Mouse (Mus musculus) MEL (cell line): ENCODE results near the gene Pik3c2b.

ENCODE experiments used
- EP300 ChIP-seq, 2 experiments: IDR thresholded peaks; 2 replicates each; pipeline ENCODE4 v1.6.1; 2011; ENCODE audit warnings: improper control_type of control experiment in 2 of 2, low read length in 2 of 2, low read depth in 1 of 2, mild to moderate bottlenecking in 1 of 2
- GATA1 ChIP-seq: IDR thresholded peaks from 2 replicates; pipeline ENCODE4 v1.6.1; 2011; ENCODE audit warnings: low read depth, low read length, improper control_type of control experiment
- MAFK ChIP-seq: IDR thresholded peaks from 2 replicates; pipeline ENCODE4 v1.6.1; 2011; ENCODE audit warnings: low read depth, mild to moderate bottlenecking, low read length, improper control_type of control experiment, borderline replicate concordance
- POLR2A ChIP-seq, 2 experiments: IDR thresholded peaks; 2 replicates each; pipeline ENCODE4 v1.6.1; 2011 to 2012; ENCODE audit warnings: low read length in 2 of 2, mild to moderate bottlenecking in 2 of 2, control low read depth in 1 of 2, improper control_type of control experiment in 1 of 2, low read depth in 1 of 2, moderate library complexity in 1 of 2; ENCODE audit not compliant: control insufficient read depth in 1 of 2, insufficient read depth in 1 of 2, poor library complexity in 1 of 2
- TCF12 ChIP-seq: IDR thresholded peaks from 2 replicates; pipeline ENCODE4 v1.6.1; 2014; ENCODE audit warnings: low read depth, mild to moderate bottlenecking, inconsistent platforms, low read length, improper control_type of control experiment, moderate library complexity
- USF2 ChIP-seq, 2 experiments: IDR thresholded peaks; 2 replicates each; pipeline ENCODE4 v1.6.1; 2011 to 2012; ENCODE audit warnings: improper control_type of control experiment in 2 of 2, low read length in 2 of 2, borderline replicate concordance in 1 of 2, inconsistent platforms in 1 of 2, low read depth in 1 of 2, mild to moderate bottlenecking in 1 of 2; ENCODE audit not compliant: insufficient read depth in 1 of 2

DNA sequence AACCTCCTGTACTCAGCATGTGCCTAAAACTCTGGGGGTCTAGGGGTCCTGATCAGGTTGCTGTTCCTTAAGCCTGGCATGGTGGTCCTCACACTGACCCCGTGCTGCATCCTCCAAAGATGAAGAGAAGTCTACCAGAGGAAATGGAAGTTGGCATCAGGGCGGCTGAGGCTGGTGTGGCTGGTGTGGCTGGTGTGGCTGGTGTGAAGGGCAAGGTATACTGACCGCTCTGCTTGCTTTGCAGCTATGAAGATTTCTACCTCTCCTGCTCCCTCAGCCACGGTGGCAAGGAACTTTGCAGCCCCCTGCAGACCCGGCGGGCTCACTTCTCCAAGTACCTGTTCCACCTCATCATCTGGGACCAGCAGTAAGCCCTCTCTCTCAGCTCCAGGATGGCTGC lies 35.2 kb downstream of the Pik3c2b start:
- no peak for TF ChIP-seq USF2 (IDR thresholded peaks at IDR 0.05; ENCODE audit: borderline replicate concordance in 1 of 2, insufficient read depth in 1 of 2, low read depth in 1 of 2, low read length in 2 of 2)
- no peak for TF ChIP-seq GATA1
- no peak for TF ChIP-seq TCF12
- TF ChIP-seq EP300 (IDR thresholded peaks at IDR 0.05; ENCODE audit: low read depth in 1 of 2, low read length in 2 of 2): no peak
- TF ChIP-seq POLR2A (IDR thresholded peaks at IDR 0.05; ENCODE audit: control insufficient read depth in 1 of 2, insufficient read depth in 1 of 2, low read depth in 1 of 2, low read length in 2 of 2, poor library complexity in 1 of 2): no peak
- no peak for TF ChIP-seq MAFK
